Mouse (Mus musculus) limb, embryonic 11.5 days (tissue): Measurements from ENCODE around the gene Sema6b. TPM values are rescaled to one million over a fixed set of nuclear protein-coding genes. Genes with fewer than 3 reads are reported as not detected.

Source experiments
- ATAC-seq: fragments of 200-750 bp; cut with Nextera tagmentation; 2 replicates; pipeline ENCODE4 v1.8.0; 2017; ENCODE audit warnings: low read depth; ENCODE audit not compliant: insufficient number of reproducible peaks, low FRiP score, low TSS enrichment
- DNase-seq: peaks from one replicate; pipeline ENCODE4 v3.0.0-alpha.2; 2015; ENCODE audit warnings: low spot score
- H3K27ac ChIP-seq: fragments of 300-500 bp; sonication (generic); replicated peaks from 2 replicates; pipeline ENCODE4 v1.5.1; 2014; ENCODE audit warnings: low read depth, mild to moderate bottlenecking, low read length
- H3K27me3 ChIP-seq: fragments of 300-500 bp; sonication (generic); 2 replicates; pipeline ENCODE4 v1.6.1; 2014; ENCODE audit warnings: mild to moderate bottlenecking, low read length, mixed read lengths; ENCODE audit not compliant: control insufficient read depth, insufficient read depth
- H3K36me3 ChIP-seq: fragments of 300-500 bp; sonication (generic); 2 replicates; pipeline ENCODE4 v1.6.1; 2014; ENCODE audit warnings: mild to moderate bottlenecking, low read length, moderate library complexity, mixed read lengths; ENCODE audit not compliant: control insufficient read depth, insufficient read depth
- H3K4me1 ChIP-seq: fragments of 300-500 bp; sonication (generic); 2 replicates; pipeline ENCODE4 v1.6.1; 2014; ENCODE audit warnings: low read length, mixed read lengths; ENCODE audit not compliant: control insufficient read depth, insufficient read depth
- H3K4me2 ChIP-seq: fragments of 300-500 bp; sonication (generic); 2 replicates; pipeline ENCODE4 v1.6.1; 2014; ENCODE audit warnings: low read depth, mild to moderate bottlenecking, moderate library complexity; ENCODE audit not compliant: severe bottlenecking
- H3K4me3 ChIP-seq: fragments of 300-500 bp; sonication (generic); 2 replicates; pipeline ENCODE4 v1.5.1; 2014; ENCODE audit warnings: low read depth, low read length
- H3K9ac ChIP-seq: fragments of 300-500 bp; sonication (generic); 2 replicates; pipeline ENCODE4 v1.6.1; 2014; ENCODE audit warnings: mild to moderate bottlenecking, low read length
- H3K9me3 ChIP-seq: fragments of 300-500 bp; sonication (generic); 2 replicates; pipeline ENCODE4 v1.6.1; 2016; ENCODE audit warnings: low read length; ENCODE audit not compliant: control insufficient read depth
- WGBS: fragments of 180-500 bp; shearing (Covaris S2); extraction: QIAGEN DNeasy Blood & Tissue Kit; methylation state at CpG from one replicate; pipeline ENCODE4 v1.1.7; 2014; 5-methylcytosine and 5-hydroxymethylcytosine counted together
- polyA plus RNA-seq: library from polyadenylated mRNA; unstranded; fragments of >200 nt; fragmentation: Nextera tagmentation; extraction: Ambion mirVana; gene quantifications from 2 replicates; pipeline ENCODE4 v1.2.1, GENCODE M21; 2014

Gene Sema6b
- polyA plus RNA-seq, 1 experiment from 2014 or later = 0.88 TPM

- no peak for DNase-seq
- Histone ChIP-seq H3K4me1 (peaks cover 7% of the 10 kb centered on the region), H3K9ac (no peak overlapping the region), H3K36me3 (no peaks in the 10 kb centered on the region), H3K27ac (no peak overlapping the region), H3K9me3 (no peaks in the 10 kb centered on the region), H3K4me2 (peak overlapping the region; percentile 99), H3K4me3 (peak overlapping the region; percentile 63), H3K27me3 (peaks cover 54% of the 10 kb centered on the region)
- 5% methylated on average over 21 of the region's 21 CpGs for WGBS
- no peak for ATAC-seq
These were observed 788 bp downstream of the Sema6b start for GRCm38 (mm10) chr17:56139355-56139754.

- DNase-seq (no peak), ATAC-seq (no peak)
- Histone ChIP-seq H3K27me3 (peaks cover 47% of the 10 kb centered on the region), H3K9ac (no peak overlapping the region), H3K36me3 (no peaks in the 10 kb centered on the region), H3K4me3 (no peak overlapping the region), H3K9me3 (no peaks in the 10 kb centered on the region), H3K4me2 (no peak overlapping the region), H3K27ac (no peak overlapping the region), H3K4me1 (peaks cover 10% of the 10 kb centered on the region)
- 11% methylated on average over 25 of the region's 25 CpGs for WGBS
These were observed 2.1 kb downstream of the Sema6b start for GRCm38 (mm10) chr17:56137839-56138613.

DNA sequence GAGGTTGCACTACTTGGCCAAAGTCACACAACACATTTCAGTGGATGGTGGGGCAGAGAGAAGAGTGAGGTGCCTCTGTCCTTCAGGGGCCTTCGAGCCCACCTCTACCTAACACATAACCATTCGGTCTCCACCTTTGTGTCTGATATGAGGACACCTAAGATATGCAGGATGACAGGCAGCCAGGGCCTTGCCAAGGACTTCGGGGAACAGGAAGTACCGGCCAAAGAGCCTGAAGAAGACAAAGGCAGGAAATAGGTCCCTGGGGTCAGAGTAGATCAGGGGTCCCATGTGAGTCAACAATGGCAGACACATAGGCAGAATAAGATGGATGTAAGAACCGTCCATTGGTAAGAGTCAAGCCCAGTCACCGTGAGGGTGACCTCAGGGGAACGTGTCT lies 3.6 kb downstream of the Sema6b start:
- 88% methylated on average over 7 of the region's 7 CpGs for WGBS
- H3K4me1 ChIP-seq = peaks cover 3% of the 10 kb centered on the region; the same call in 1 of the 2 replicates
- no peaks in the 10 kb centered on the region for H3K9me3 ChIP-seq
- H3K36me3 ChIP-seq = no peaks in the 10 kb centered on the region
- no peak overlapping the region for H3K9ac ChIP-seq
- H3K27ac ChIP-seq = no peak overlapping the region
- DNase-seq = no peak
- ATAC-seq = no peak
- peaks cover 35% of the 10 kb centered on the region for H3K27me3 ChIP-seq
- no peak overlapping the region for H3K4me2 ChIP-seq
- H3K4me3 ChIP-seq = no peak overlapping the region

- H3K4me3 ChIP-seq = peak overlapping the region; percentile 21
- peak overlapping the region; percentile 46 for H3K4me2 ChIP-seq
- H3K36me3 ChIP-seq = no peaks in the 10 kb centered on the region
- ATAC-seq (no peak), DNase-seq (peak; percentile 73)
- 3% methylated on average over 27 of the region's 27 CpGs for WGBS
- peaks cover 3% of the 10 kb centered on the region; the same call in 1 of the 2 replicates for H3K4me1 ChIP-seq
- no peaks in the 10 kb centered on the region; the same call in 1 of the 2 replicates for H3K9me3 ChIP-seq
- no peak overlapping the region for H3K9ac ChIP-seq
- H3K27me3 ChIP-seq = peaks cover 14% of the 10 kb centered on the region
- no peak overlapping the region for H3K27ac ChIP-seq
These were observed 5.6 kb downstream of the Sema6b start for GRCm38 (mm10) chr17:56134463-56134971.

DNA sequence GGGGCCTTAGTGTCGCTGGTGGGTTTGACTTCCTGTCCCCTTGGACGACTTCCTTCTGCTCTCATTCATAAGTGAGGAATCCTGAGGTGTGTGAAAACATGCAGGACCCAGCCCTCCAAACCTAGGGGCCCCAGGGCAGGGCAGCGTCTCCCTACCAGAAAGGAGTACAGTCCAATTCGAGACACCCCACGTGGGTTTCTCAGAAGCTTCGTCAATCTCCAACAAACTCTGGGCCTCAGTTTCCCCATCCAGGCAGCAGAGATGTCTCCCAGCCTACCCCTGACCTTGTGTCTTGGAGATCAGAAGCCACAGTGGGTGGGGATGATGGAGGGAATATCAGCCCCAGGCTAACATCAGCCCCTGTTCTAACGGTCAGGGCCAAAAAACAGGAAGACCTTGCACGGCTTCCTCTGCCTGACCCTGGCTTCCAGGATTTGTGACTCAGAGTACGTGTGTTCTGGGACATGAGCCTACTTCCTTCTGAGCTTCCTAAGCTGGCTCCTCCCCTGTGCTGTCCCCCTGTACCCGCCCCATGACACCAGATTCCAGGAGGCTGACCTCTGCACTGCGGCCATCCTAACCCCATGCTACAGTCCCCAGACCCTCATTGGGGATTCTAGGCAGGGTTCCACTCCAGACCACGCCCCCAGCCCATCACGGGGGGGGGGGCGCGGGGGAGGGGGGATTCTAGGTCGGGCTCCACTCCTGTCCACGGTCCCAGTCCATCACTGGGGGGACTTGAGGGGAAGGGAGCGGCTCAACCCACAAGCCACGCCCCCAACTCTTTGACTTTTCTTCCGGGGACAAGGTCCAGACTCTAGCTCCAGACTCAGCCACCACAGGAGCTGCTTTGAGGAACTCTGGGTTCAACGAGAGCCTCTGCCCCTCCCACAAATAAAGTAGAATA lies 6.4 kb downstream of the Sema6b start:
- peak; percentile 20; the same call in 1 of the 2 replicates for ATAC-seq
- WGBS = 21% methylated on average over 19 of the region's 21 CpGs
- no peak overlapping the region; the same call in 1 of the 2 replicates for H3K27ac ChIP-seq

DNA sequence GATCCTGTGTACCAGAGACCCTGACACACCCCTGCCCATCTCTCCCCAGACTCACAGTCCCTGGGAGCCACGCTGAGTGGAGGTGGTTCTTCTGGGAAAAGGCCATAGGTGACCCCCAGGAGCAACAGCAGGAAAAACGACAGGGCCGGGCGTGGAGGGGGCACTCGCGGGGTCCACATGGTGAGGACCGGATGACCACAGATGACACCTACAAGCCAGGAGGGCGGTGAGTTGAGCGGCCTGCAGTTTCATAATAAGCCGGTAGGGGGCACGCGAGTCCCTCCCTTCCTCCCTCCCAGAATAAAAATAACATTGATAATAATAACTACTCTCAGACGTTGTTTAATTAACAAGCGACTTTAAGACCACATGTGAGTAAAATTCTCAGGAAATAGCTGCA lies 7.5 kb downstream of the Sema6b start:
- H3K27ac ChIP-seq = no peak overlapping the region
- H3K27me3 ChIP-seq = no peaks in the 10 kb centered on the region
- ATAC-seq (no peak), DNase-seq (peak; percentile 74)
- H3K4me3 ChIP-seq = no peak overlapping the region
- H3K9ac ChIP-seq = no peak overlapping the region
- 1% methylated on average over 14 of the region's 14 CpGs for WGBS
- no peak overlapping the region for H3K4me2 ChIP-seq
- H3K9me3 ChIP-seq = no peaks in the 10 kb centered on the region; the same call in 1 of the 2 replicates
- no peaks in the 10 kb centered on the region for H3K36me3 ChIP-seq
- H3K4me1 ChIP-seq = peaks cover 3% of the 10 kb centered on the region; the same call in 1 of the 2 replicates

More for the DNA sequence above, 6.4 kb downstream of the Sema6b start:
- Histone ChIP-seq H3K4me2 (peak overlapping the region; percentile 46), H3K27me3 (peaks cover 6% of the 10 kb centered on the region), H3K4me1 (peaks cover 3% of the 10 kb centered on the region; the same call in 1 of the 2 replicates), H3K36me3 (no peaks in the 10 kb centered on the region), H3K9ac (no peak overlapping the region), H3K9me3 (no peaks in the 10 kb centered on the region; the same call in 1 of the 2 replicates), H3K4me3 (0 out of 2 replicates have a peak overlapping the region, but pooled peaks have one; percentile 21)
- DNase-seq = peak; percentile 39

DNA sequence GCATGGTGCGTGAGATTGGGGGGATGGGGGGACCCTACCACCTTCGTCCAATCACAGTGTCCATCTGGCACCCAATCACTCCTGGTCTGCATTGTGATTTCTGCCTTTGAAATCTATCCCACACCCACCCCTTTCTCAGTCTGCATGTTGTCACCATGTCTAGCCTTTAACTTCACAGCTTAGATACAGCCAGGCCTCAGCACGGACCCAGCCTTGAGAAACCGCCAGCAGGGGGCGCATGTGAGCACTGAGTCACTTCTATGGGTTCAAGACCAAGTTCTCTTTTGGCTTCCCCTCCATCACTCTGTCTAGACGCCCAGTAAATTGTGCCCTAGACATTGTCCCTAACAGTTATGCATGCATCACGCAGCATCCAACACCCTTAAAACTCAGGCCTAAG lies 8.3 kb downstream of the Sema6b start:
- 43% methylated on average over 7 of the region's 7 CpGs for WGBS
- no peaks in the 10 kb centered on the region for H3K36me3 ChIP-seq
- no peak overlapping the region for H3K4me3 ChIP-seq
- H3K27me3 ChIP-seq = no peaks in the 10 kb centered on the region
- DNase-seq (peak; percentile 73), ATAC-seq (no peak)
- H3K4me2 ChIP-seq = no peak overlapping the region
- H3K9ac ChIP-seq = no peak overlapping the region
- H3K9me3 ChIP-seq = no peaks in the 10 kb centered on the region; the same call in 1 of the 2 replicates
- H3K4me1 ChIP-seq = peaks cover 3% of the 10 kb centered on the region; the same call in 1 of the 2 replicates
- H3K27ac ChIP-seq = no peak overlapping the region

- Histone ChIP-seq H3K36me3 (no peaks in the 10 kb centered on the region), H3K4me3 (no peak overlapping the region), H3K9me3 (no peaks in the 10 kb centered on the region; the same call in 1 of the 2 replicates), H3K27me3 (no peaks in the 10 kb centered on the region), H3K9ac (no peak overlapping the region), H3K27ac (no peak overlapping the region), H3K4me1 (peaks cover 3% of the 10 kb centered on the region; the same call in 1 of the 2 replicates), H3K4me2 (no peak overlapping the region)
- DNase-seq = no peak
- no peak for ATAC-seq
- 96% methylated on average over 10 of the region's 10 CpGs for WGBS
These were observed 9.0 kb downstream of the Sema6b start for GRCm38 (mm10) chr17:56131136-56131535.
